Mouse (Mus musculus): Measurements from ENCODE around the gene Lrrc72.

GRCm38 (mm10) chr12:36262116-36262721 is 9.0 kb upstream of the Lrrc72 start:
- TF ChIP-seq POLR2A (IDR thresholded peaks at IDR 0.05; ENCODE audit: borderline replicate concordance, insufficient read depth, low read length): no peak
- no peak for TF ChIP-seq CTCF (IDR thresholded peaks at IDR 0.05; ENCODE audit: borderline replicate concordance, insufficient read depth, low read depth, low read length)

Measured in cerebellum, adult 2 months (tissue).